Mouse (Mus musculus) embryo, embryonic 10 days (tissue): ENCODE data around the gene Akap7.

Experiments
- DNase-seq: peaks from one replicate; pipeline ENCODE4 v3.0.0-alpha.2; 2015; ENCODE audit warnings: low spot score

The Akap7 gene

GRCm38 (mm10) chr10:25307770-25308169, at the start of gene Akap7:
Gene Akap7, minus strand, starts transcription at chr10:25307870.
- DNase-seq = no peak

GRCm38 (mm10) chr10:25354390-25354789, 46.7 kb upstream of the Akap7 start:
- no peak for DNase-seq

- DNase-seq = no peak
Measured at GRCm38 (mm10) chr10:25353941-25354340, 46.3 kb upstream of the Akap7 start.

DNA sequence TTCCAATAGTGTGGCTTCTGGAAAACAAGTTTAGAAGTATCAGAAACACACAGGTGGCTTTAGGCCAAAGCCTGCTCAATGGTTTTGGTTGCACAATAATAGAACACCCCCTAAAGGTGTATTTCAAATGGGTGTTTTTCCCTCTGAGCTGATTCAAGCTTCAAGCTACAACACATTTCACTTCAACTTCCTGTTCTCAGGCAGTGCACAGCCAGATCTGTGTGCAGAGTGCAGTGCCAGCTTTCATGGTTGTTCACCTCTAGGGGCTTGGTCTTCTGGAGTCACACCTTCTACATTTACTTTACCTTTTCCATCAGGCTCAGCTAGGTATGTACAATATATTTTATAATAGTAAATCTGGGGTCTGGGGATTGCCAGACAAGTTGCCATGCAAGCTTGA, 35.1 kb upstream of the Akap7 start:
- no peak for DNase-seq

- DNase-seq = no peak
Measured at GRCm38 (mm10) chr10:25340675-25341074, 33.0 kb upstream of the Akap7 start.

GRCm38 (mm10) chr10:25333390-25334079, 25.9 kb upstream of the Akap7 start:
- peak; percentile 29 for DNase-seq

- no peak for DNase-seq
Measured at GRCm38 (mm10) chr10:25331321-25332049, 23.8 kb upstream of the Akap7 start.

GRCm38 (mm10) chr10:25330094-25330493, 22.4 kb upstream of the Akap7 start:
- DNase-seq = no peak

DNA sequence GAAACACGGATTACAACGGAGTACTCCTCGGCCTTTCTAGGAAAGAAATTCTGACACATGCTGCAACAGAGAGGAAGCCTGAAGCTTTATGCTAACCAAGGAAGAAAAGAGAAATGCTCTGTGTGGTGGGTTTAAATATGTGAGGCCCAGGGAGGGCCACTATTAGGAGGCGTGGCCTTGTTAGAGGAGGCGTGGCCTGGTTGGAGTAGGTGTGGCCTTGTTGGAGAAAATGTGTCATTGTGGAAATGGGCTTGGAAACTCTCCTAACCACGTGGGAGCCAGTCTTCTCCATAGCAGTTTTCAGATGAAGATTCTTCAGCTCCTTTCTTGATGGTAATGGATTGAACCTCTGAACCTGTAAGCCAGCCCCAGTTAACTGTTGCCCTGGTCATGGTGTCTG, 19.8 kb upstream of the Akap7 start:
- DNase-seq = no peak

DNA sequence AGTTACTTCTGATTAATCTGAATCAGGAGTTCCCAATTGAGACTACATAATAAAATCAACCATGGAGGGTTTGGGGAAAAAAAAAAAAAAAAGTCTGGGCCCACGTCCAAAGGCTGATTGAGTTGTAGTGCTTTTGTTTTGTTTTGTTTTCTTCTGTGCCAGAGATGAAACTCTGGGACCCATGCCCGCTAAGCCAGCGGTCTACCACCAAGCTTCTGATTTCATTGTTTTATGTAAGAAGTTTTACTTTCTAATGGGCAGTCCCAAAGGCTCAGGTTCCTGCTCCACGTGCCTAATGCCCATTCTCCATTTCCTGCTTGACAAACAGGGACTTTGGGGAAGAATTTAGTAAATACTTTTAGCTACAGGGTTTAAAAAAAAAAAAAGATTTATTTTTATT, 18.0 kb upstream of the Akap7 start:
- DNase-seq = no peak

- no peak for DNase-seq
Measured at GRCm38 (mm10) chr10:25321198-25321597, 13.5 kb upstream of the Akap7 start.

DNA sequence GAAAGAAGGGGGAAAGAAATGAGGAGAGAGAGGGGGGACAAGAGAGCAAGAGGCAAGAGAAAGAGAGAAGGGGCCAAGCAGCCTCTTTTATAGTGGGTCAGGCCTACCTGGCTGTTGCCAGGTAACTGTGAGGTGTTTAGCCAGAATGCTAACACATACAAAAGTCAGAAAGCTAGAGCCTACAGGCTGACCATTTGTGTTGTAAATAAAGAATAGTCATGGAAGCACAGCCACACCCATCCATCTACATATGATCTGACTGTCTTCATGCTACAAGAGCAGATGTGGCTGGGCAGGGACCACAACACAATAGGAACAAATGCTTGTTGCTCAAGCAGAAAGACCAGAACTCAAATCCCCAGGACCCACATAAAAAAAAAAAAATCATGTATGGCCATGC, 11.9 kb upstream of the Akap7 start:
- no peak for DNase-seq

DNA sequence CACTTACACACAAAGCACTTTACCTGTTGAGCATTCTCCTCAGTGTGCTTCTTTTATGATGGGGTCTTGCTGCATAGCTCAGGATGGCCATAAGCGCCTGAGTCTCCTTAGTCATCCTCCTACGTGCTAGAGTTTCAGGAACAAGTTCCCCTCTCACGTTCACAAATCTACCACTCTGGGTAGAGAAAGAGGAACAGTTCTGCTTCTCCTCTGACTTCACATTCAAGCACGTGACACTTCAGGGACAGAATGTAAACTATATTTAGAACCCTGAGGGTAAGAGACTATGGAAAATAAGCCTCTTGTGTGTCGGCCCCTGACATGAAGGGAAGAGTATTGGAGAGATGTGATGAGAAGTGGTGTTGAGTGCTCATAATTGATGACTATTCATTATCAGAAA, 10.7 kb upstream of the Akap7 start:
- DNase-seq = no peak

- DNase-seq = no peak
Measured at GRCm38 (mm10) chr10:25317665-25318064, 10.0 kb upstream of the Akap7 start.

DNA sequence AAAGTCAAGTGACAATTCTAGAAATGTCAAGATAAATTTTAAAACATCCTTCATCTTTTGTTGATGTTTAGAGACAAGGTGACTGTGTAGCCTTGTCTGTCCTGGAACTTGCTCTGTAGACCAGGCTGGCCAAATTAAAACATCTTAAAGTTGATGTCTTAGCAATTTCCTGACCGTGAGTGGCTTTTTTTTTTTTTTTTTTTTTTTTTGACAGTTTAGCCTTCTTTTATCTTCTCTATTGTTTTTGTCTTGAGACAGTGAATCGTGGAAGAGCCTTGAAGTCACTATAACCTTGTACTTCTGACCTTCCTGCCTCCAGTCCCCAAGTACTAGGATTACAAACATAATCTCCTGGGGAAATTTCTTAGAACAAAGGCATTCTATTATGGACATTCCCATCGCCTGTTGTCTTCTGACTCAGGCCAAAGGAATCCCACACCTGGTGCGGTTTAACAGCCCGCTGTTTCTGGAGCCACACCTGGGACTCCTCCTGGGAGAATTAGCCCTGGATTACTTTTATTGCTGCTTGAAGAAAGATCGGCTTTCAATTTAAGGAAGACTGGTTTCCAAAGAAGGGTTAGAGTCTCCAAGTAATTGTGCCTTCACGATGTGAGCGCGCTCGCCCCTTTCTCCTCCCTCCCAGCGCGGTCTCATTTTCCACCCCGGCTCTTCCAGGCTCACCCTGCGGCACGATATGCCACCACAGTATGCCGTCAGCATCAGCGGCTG, 6.3 kb upstream of the Akap7 start:
- peak; percentile 41 for DNase-seq

DNA sequence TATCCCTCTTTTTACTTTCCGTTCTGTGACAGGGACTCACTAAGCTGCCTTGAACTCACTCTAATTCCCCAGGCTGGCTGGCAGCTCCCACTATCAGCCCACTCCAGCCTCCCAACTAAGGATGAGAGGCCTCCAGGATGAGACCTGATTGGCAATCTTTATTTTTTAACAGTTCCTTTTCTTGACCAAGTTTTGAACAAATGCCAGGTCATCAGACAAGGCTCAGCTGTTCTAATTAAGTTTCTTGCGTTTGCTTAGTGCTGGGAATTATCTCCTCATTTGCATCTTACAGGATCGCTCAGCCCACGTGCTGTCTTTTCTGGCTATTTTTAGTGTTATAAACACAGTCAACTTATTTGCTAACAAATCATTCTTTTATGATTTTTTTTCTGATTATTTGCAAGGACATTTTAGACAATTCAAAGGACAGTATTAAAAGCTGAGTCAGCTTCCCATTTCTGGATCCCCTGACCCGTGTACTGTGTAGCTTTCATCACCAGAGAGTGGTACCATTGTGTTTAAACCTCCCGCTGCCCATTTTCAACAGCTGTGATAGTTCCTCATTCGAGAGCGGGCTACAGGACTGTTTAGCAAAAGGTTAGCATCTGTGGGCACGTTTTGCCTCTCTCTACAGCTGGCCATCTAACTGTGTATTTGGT, 4.0 kb upstream of the Akap7 start:
- DNase-seq = no peak

DNA sequence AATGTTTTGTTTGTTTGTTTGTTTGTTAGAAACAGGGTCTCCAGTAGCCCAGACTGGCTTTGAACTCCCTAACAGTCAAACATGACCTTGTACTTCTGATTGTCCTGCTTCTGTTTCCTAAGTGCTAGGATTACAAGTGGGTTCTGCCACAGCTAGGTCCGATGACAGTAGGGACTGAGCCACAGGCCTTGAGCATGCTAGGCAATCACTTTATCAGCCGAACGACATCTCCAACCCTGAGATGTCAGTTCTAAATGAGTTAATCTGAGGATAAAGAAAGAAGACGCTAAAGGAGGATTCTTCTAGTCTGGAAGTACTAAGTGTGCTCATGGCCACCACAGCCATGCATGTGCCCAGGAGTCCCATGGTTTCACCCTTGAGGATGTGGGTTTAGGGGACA, 3.1 kb upstream of the Akap7 start:
- DNase-seq = no peak

DNA sequence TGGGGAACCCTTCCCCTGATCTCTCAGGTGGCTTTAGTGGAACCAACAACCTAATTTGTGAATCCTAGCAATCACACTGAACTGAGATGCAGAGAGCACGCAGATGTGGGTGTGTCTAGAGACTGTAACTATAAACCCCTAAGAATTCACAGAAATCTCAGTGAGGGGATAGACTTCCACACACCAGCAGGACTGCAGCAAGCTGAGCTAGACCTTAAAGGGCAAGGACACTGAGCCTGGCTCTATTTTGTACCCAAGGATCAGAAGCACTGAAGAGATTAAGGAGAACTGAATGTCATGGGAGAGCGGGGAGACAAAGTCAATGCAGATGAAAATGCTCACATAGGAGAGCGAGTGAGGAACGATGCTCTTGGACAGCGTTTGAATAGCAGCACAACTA, 2.3 kb upstream of the Akap7 start:
- DNase-seq = no peak

- no peak for DNase-seq
Measured at GRCm38 (mm10) chr10:25305146-25305545, 2.5 kb downstream of the Akap7 start.

DNA sequence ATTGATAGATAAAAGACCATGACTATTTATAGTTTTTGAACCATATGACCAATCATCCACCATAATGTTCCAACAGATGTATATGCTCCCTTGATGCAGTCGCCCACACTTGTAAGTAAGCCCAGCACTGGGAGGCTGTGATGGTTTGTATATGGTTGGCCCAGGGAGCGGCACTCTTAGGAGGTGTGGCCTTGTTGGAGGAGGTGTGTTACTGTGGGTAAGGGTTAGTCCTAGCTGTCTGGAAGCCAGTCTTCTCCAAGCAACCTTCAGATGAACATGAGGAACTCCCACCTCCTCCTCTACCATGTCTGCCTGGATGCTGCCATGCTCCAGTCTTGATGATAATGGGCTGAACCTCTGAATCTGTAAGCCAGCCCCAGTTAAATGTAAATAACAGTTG, 3.1 kb downstream of the Akap7 start:
- DNase-seq = no peak

DNA sequence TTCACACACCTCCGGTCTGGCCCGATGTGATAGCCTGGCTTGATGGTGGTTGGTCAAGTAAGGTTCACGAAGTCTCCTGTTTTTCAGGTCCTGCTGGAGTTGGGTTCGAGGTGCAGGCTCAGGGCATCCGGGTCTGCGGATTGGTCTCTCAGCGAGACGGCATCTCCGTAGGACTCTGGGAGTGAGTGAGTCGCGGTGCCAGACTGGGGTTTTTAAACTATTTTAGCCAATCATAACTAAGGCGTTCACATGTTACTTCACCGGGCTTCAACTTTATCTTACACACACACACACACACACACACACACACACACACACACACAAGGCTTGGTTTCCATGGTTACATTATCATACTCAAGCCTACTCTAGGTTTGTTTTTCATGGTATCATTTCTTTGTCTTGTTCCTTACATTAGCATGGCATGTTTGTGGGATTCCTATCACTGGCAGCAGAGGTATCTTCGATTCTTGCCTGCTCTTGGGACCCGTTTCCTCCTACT, 8.6 kb downstream of the Akap7 start:
- DNase-seq = no peak

GRCm38 (mm10) chr10:25298264-25298671, 9.4 kb downstream of the Akap7 start:
- no peak for DNase-seq
